ENCODE assay signal across 27 mouse cellular contexts in the genomic region with DNA sequence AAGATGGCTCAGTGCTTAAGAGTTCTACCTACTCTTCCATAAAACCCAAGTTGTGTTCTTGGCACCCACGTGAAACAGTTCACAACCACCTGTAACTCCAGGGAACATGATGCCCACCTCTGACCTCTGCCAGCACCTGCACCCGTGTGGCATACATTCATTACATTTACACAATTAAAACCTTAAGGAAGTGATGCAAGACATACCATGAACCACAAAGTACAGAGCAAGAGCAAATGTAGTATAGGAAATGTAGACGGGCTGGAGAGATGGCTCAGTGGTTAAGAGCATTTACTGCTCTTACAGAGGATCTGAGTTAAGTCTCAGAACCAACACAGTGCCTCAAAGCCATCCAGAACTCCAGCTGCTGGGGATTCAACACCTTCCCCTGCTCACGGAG.
"Had no signal": no experiment of that assay in that cellular context is flagged by ENCODE, and none has a peak within 500 bp of the region (broad histone marks: within the 10 kb centered on the region; RNA-seq: fewer than 3 reads in every experiment).

No protein-coding gene starts in this region.

- H3K4me3 ChIP-seq: gastrocnemius, adult 2 months; heart, embryonic 13.5 days; heart, embryonic 15.5 days; hindbrain, embryonic 13.5 days; hindbrain, embryonic 15.5 days; intestine, embryonic 15.5 days; layer of hippocampus, adult 2 months; left cerebral cortex, adult 2 months; limb, embryonic 13.5 days; limb, embryonic 15.5 days; liver, embryonic 12.5 days had no signal

- H3K36me3 ChIP-seq: heart, embryonic 15.5 days; hindbrain, embryonic 13.5 days; hindbrain, embryonic 15.5 days; intestine, embryonic 15.5 days; limb, embryonic 13.5 days; limb, embryonic 15.5 days had no signal

- ATAC-seq: forebrain, postnatal 0 days; hindbrain, postnatal 0 days; inflammation-experienced regulatory T-cells, adult 6 months; intestine, embryonic 15.5 days; intestine, postnatal 0 days; liver, embryonic 12.5 days had no signal

- H3K27me3 ChIP-seq: heart, embryonic 13.5 days; heart, embryonic 15.5 days; hindbrain, embryonic 13.5 days; hindbrain, embryonic 15.5 days; intestine, embryonic 15.5 days; limb, embryonic 13.5 days; limb, embryonic 15.5 days; liver, embryonic 12.5 days had no signal

- H3K27ac ChIP-seq: gastrocnemius, adult 2 months; heart, embryonic 13.5 days; heart, embryonic 15.5 days; hindbrain, embryonic 13.5 days; hindbrain, embryonic 15.5 days; hindbrain, postnatal 0 days; intestine, embryonic 15.5 days; layer of hippocampus, adult 2 months; left cerebral cortex, adult 2 months; limb, embryonic 13.5 days; limb, embryonic 15.5 days; liver, embryonic 12.5 days had no signal

- H3K9ac ChIP-seq: forebrain, postnatal 0 days; heart, embryonic 13.5 days; heart, embryonic 15.5 days; hindbrain, embryonic 13.5 days; hindbrain, embryonic 15.5 days; intestine, embryonic 15.5 days; limb, embryonic 13.5 days; limb, embryonic 15.5 days; liver, embryonic 12.5 days had no signal

- H3K4me2 ChIP-seq: heart, embryonic 11.5 days; heart, embryonic 13.5 days; heart, embryonic 15.5 days; hindbrain, embryonic 13.5 days; hindbrain, embryonic 15.5 days; intestine, embryonic 15.5 days; limb, embryonic 13.5 days; limb, embryonic 15.5 days; liver, embryonic 12.5 days had no signal

- DNase-seq: forebrain, postnatal 0 days; gastrocnemius, adult 2 months; gastrocnemius, postnatal 10 days; gastrocnemius, postnatal 25 days; heart, adult 18-20 months; heart, postnatal 14 days; heart, postnatal 36 days; kidney, adult 18-20 months; kidney, adult 8-10 months; kidney, postnatal 10 days; kidney, postnatal 25 days; kidney, postnatal 4 days; left cerebral cortex, postnatal 4 days had no signal

- H3K9me3 ChIP-seq: heart, embryonic 13.5 days; heart, embryonic 15.5 days; hindbrain, embryonic 13.5 days; hindbrain, embryonic 15.5 days; intestine, embryonic 15.5 days; limb, embryonic 13.5 days; limb, embryonic 15.5 days; liver, embryonic 12.5 days had no signal

- H3K4me1 ChIP-seq: intestine, embryonic 15.5 days; limb, embryonic 15.5 days had no signal
